Mouse (Mus musculus): ENCODE data around the gene Rev3l. TPM values are rescaled to one million over a fixed set of nuclear protein-coding genes. Genes with fewer than 3 reads are reported as not detected.

Rev3l gene
- polyA plus RNA-seq, 1 experiment from 2014 or later = 17.5 TPM

Other genes with a start within 250 kb of the Rev3l start
- 10.2 and 10.8 TPM in 2 replicates for gene Traf3ip2, start 119.2 kb upstream of the Rev3l start, polyA plus RNA-seq (2014; fragmentation: Nextera tagmentation; extraction: Ambion mirVana)
- 4.1 and 5.0 TPM in 2 replicates for gene Mfsd4b4, start 167.1 kb downstream of the Rev3l start, polyA plus RNA-seq (2014; fragmentation: Nextera tagmentation; extraction: Ambion mirVana)
- gene Mfsd4b2, start 194.8 kb downstream of the Rev3l start, polyA plus RNA-seq (2014; fragmentation: Nextera tagmentation; extraction: Ambion mirVana) = not detected in 2 replicates
- gene Mfsd4b3, start 228.0 kb downstream of the Rev3l start, polyA plus RNA-seq (2014; fragmentation: Nextera tagmentation; extraction: Ambion mirVana) = 1.1 and 1.5 TPM in 2 replicates

Data from heart, embryonic 14.5 days (tissue).